ENCODE assay signal across 11 mouse cellular contexts in the genomic region with DNA sequence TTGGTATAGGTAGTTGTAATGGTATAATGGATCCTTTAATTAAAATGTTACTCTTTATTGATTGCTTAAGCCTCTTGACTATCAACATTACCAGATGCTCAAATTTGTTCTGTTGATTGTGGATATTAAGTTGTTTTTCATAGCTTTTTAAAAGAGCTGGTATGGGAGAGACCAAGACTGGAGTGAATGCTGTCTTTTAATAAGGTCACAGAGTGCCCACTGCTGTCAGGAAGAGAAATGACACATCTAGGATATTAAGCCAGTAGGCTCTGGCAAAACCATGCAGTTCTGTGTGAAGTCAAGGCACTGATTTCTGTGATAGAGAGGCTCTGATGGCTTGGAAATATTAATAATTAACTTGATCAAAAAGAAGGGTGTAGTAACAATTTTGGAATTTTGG. TPM values are rescaled to one million over a fixed set of nuclear protein-coding genes. Genes with fewer than 3 reads are reported as not detected.
DNase-seq lines count a peak whose midpoint lies in the region; ATAC-seq and TF ChIP-seq lines count a peak whose summit lies in the region.
"Had no signal": no experiment of that assay in that cellular context is flagged by ENCODE, and none has a peak within 500 bp of the region (broad histone marks: within the 10 kb centered on the region; RNA-seq: fewer than 3 reads in every experiment).

No protein-coding gene starts in this region.

- ATAC-seq in kidney, postnatal 0 days (replicated peaks; ENCODE audit: low FRiP score, low read depth), result no peak
- peak; percentile 65 for ATAC-seq in megakaryocyte progenitor cell, adult 5-6 weeks (replicated peaks; ENCODE audit: poor library complexity)
- no peak for ATAC-seq in forebrain, embryonic 16.5 days

- no peak overlapping the region for H3K9ac ChIP-seq in kidney, postnatal 0 days (ENCODE audit: low read depth, low read length)
- H3K9ac ChIP-seq in forebrain, embryonic 16.5 days (replicated peaks; ENCODE audit: low read depth, low read length), result no peak overlapping the region
- H3K9ac ChIP-seq: embryonic facial prominence, embryonic 13.5 days; midbrain, embryonic 12.5 days had no signal

- peak; percentile 72 for TF ChIP-seq CTCF in kidney, postnatal 0 days (IDR thresholded peaks at IDR 0.05; ENCODE audit: low read depth)

- H3K4me3 ChIP-seq in kidney, postnatal 0 days (replicated peaks; ENCODE audit: low read depth, low read length), result no peak overlapping the region
- H3K4me3 ChIP-seq in forebrain, embryonic 16.5 days (replicated peaks; ENCODE audit: low read length), result no peak overlapping the region
- H3K4me3 ChIP-seq: embryonic facial prominence, embryonic 13.5 days; midbrain, embryonic 12.5 days had no signal

- no peak overlapping the region for H3K4me2 ChIP-seq in kidney, postnatal 0 days (ENCODE audit: low read length)
- H3K4me2 ChIP-seq in forebrain, embryonic 16.5 days (ENCODE audit: low read length), result no peak overlapping the region
- H3K4me2 ChIP-seq: embryonic facial prominence, embryonic 13.5 days; midbrain, embryonic 12.5 days had no signal

- H3K4me1 ChIP-seq in kidney, postnatal 0 days (replicated peaks; ENCODE audit: insufficient read depth, low read length), result no peaks in the 10 kb centered on the region
- H3K4me1 ChIP-seq in forebrain, embryonic 16.5 days (replicated peaks; ENCODE audit: control insufficient read depth, insufficient read depth, low read length), result no peaks in the 10 kb centered on the region
- H3K4me1 ChIP-seq: midbrain, embryonic 12.5 days had no signal

- H3K27me3 ChIP-seq in kidney, postnatal 0 days (ENCODE audit: insufficient read depth, low read length), result no peaks in the 10 kb centered on the region
- H3K27me3 ChIP-seq in forebrain, embryonic 16.5 days (replicated peaks; ENCODE audit: control insufficient read depth, insufficient read depth, low read length), result no peaks in the 10 kb centered on the region
- H3K27me3 ChIP-seq: embryonic facial prominence, embryonic 13.5 days; midbrain, embryonic 12.5 days had no signal

- 0 out of 2 replicates have a peak, but pooled peaks cover 7% of the 10 kb centered on the region for H3K36me3 ChIP-seq in kidney, postnatal 0 days (ENCODE audit: insufficient read depth, low read length)
- H3K36me3 ChIP-seq in forebrain, embryonic 16.5 days (ENCODE audit: control insufficient read depth, insufficient read depth), result 0 out of 2 replicates have a peak, but pooled peaks cover 2% of the 10 kb centered on the region

- peak; percentile 26 for DNase-seq in adrenal gland, postnatal 10 days
- no peak for DNase-seq in adrenal gland, postnatal 4 days (ENCODE audit: low spot score in 2 of 2)
- peak; percentile 34 for DNase-seq in kidney, postnatal 0 days (ENCODE audit: low spot score)
- no peak for DNase-seq in kidney, postnatal 25 days
- peak; percentile 27 for DNase-seq in c-Kit-positive CD71-positive TER-119-negative erythroid progenitor cells, embryonic 14.5 days (ENCODE audit: low read depth)
- DNase-seq in thymus, postnatal 4 days, result no peak
- DNase-seq: kidney, adult 8-10 months had no signal

- H3K27ac ChIP-seq in kidney, postnatal 0 days, result no peak overlapping the region
- H3K27ac ChIP-seq in forebrain, embryonic 16.5 days (ENCODE audit: low read length), result no peak overlapping the region
- H3K27ac ChIP-seq: embryonic facial prominence, embryonic 13.5 days; midbrain, embryonic 12.5 days had no signal

- H3K9me3 ChIP-seq in kidney, postnatal 0 days (replicated peaks; ENCODE audit: low read length), result no peaks in the 10 kb centered on the region
- no peaks in the 10 kb centered on the region for H3K9me3 ChIP-seq in forebrain, embryonic 16.5 days (ENCODE audit: control insufficient read depth, low read length)
- H3K9me3 ChIP-seq: embryonic facial prominence, embryonic 13.5 days; midbrain, embryonic 12.5 days had no signal

RNA-seq across cellular contexts. Expression of gene Ankfy1, which starts 34.1 kb away (rescaled TPM):
- 10 to 100 TPM; 31.0 to 39.8 TPM for total RNA-seq in adrenal gland, postnatal 10 days (2021)
- total RNA-seq in adrenal gland, postnatal 4 days (2021), result 10 to 100 TPM; 48.7 to 55.8 TPM
- polyA plus RNA-seq in kidney, postnatal 0 days (2015; fragmentation: Nextera tagmentation; extraction: Ambion mirVana), result 11.8 and 12.6 TPM in 2 replicates
- total RNA-seq in megakaryocyte progenitor cell, adult 5-6 weeks (2015), result 31.0 and 36.1 TPM in 2 replicates
- 29.0 and 30.3 TPM in 2 replicates for total RNA-seq in megakaryocyte progenitor cell, adult 5-6 weeks (2017)
- 32.6 and 34.8 TPM in 2 replicates for polyA plus RNA-seq in forebrain, embryonic 16.5 days (2015; fragmentation: Nextera tagmentation; extraction: Ambion mirVana)

Comparison
In these comparisons a context has a peak if more than half of its experiments do, and no peak if none do; other contexts are left out.
1. DNase-seq: peak in adrenal gland, postnatal 10 days (single experiment), kidney, postnatal 0 days (single experiment) and c-Kit-positive CD71-positive TER-119-negative erythroid progenitor cells, embryonic 14.5 days (single experiment); none in adrenal gland, postnatal 4 days (0 of 2), kidney, postnatal 25 days (0 of 2) and thymus, postnatal 4 days (single experiment).